Mouse (Mus musculus) megakaryocyte, adult 5-6 weeks (primary cell): ENCODE results near the gene Arfgef2. TPM values are rescaled to one million over a fixed set of nuclear protein-coding genes. Genes with fewer than 3 reads are reported as not detected.
A peak's percentile ranks its signal among the peaks of the same experiment; 100 is the strongest.

Experiments
- ATAC-seq: 2 replicates; pipeline ENCODE4 v1.8.0; 2016; ENCODE audit warnings: mild to moderate bottlenecking, inconsistent platforms; ENCODE audit not compliant: poor library complexity, severe bottlenecking
- total RNA-seq, 2 experiments: library from RNA; stranded (forward) in 1 of 2; stranded (reverse) in 1 of 2; fragments of 153-499, 151-499 nt in 1 of 2; fragments of 221-1000, 200-1000 nt in 1 of 2; gene quantifications; 2 replicates each; pipeline versions ENCODE4 v1.2.3 to v1.2.4; 2015 to 2017

Gene Arfgef2
- total RNA-seq, 2 experiments from 2014 or later, result 11.5 to 13.9 TPM

DNA sequence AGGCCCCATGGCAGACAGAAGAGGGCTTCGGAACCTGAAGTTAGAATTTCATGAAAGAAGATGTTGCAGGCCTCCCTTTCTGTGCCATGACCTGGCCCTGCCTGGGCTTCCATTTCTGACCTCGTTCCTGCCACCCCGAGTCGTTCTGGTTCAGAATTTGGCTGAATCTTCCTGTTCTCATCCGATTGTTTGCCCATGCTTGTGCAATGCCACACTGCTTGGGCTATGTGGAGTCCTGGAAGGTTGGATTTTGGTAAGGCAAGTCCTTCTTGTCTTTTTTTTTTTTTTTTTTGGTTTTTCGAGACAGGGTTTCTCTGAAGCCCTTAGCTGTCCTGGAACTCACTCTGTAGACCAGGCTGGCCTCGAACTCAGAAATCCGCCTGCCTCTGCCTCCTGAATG lies 50.4 kb downstream of the Arfgef2 start:
- ATAC-seq, result no peak

DNA sequence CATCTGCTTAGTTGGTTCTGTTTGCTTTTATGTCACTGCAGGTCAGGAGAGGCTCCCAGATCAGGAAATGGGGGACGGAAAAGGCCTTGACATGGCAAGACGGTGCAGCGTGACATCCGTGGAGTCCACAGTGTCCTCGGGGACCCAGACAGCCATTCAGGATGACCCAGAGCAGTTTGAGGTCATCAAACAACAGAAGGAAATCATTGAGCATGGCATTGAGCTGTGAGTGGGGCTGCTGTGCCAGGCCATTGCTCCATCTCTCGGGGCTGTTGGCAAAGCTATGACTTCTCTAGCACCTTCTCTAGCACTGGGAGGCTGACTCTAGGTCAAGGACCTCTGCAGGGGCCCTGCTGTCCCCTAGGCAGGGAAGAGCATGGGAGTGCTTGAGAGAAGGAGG lies 51.0 kb downstream of the Arfgef2 start:
- no peak for ATAC-seq

DNA sequence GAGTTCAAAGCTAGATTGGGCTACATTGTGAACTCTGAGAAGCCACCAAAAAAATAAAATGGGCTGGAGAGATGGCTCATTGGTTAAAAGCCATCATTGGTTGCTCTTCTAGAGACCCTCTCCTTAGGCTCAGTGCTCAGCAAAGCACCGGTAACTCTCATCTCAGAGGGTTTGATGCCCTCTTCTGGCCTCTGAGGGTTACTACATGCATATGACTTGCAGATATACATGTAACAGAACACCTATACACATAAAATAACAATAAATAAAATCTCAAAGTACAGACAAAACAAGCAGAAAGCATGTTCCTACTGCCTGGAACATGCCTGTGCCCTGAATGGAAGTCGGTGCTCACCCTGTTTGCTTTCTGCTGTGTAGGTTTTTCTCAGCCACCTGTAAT lies 51.7 kb downstream of the Arfgef2 start:
- peak; percentile 57; the same call in 1 of the 2 replicates for ATAC-seq

DNA sequence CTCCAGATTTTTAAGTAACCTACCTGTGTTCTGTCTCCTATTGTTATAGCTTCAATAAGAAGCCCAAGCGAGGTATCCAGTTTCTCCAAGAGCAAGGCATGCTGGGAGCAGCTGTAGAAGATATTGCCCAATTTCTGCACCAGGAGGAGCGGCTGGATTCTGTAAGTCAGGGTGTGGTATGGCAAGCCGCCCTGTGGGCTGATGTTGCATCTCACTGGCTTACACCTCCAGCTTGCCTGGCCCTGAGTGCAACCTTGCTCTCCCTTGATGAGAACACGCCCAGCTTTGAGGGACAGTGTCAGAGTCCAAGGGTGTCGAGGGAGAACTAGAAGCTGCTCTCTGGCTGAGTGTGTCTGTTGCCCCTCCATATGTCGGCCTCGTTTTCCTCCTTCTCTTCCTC lies 53.8 kb downstream of the Arfgef2 start:
- ATAC-seq, result no peak

DNA sequence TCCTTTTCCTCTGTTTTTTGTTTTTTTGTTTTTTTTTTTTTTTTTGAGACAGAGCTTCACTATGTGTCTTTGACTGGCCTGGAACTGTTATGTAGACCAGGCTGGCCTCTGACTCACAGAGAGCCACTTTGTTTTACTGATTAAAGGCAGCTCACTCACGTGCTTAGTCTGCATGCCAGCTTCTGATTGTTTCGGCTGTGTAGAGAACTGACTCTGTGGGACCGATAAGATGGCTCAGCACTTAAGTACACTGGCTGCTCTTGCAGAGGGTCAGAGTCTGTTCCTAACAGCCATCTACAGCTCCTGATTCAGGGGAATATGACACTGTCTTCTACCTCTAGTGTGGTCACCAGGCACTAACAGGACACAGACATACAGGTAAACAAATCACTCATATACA lies 57.1 kb downstream of the Arfgef2 start:
- no peak for ATAC-seq

DNA sequence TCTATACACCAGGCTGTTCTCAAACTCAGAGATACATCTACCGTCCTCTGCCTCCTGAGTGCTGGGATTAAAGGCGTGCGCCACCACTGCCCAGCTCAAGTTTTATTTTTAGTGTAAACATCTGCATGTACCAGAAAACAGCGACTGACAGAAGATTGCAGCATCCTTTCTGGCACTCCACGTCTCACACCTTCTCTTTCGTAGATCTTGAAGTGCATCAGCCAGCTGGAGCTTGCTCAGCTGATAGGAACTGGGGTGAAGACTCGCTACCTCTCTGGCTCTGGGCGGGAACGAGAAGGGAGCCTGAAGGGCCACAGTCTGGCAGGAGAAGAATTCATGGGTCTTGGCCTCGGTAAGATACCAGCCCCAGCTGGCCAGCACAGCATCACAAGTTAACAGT lies 60.1 kb downstream of the Arfgef2 start:
- ATAC-seq, result no peak

DNA sequence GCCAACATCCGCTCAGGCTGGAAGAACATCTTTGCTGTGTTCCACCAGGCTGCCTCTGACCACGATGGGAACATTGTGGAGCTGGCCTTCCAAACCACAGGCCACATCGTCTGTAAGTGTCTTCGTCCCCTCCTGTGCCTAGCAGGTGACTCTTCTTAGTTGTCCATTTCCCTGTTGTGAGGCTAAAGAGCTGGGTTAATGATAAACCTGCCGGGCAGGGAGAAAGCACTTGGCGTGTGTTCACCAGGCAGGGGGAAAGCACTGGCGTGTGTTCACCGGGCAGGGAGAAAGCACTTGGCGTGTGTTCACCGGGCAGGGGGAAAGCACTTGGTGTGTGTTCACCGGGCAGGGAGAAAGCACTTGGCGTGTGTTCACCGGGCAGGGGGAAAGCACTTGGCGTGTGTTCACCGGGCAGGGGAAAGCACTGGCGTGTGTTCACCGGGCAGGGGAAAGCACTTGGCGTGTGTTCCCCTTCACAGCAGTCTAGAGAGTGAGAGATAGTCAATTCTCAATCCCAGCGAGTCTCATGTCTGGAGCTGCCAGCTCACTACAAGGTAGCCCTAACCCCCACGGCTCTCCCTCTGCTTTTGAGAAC lies 65.0 kb downstream of the Arfgef2 start:
- no peak for ATAC-seq

DNA sequence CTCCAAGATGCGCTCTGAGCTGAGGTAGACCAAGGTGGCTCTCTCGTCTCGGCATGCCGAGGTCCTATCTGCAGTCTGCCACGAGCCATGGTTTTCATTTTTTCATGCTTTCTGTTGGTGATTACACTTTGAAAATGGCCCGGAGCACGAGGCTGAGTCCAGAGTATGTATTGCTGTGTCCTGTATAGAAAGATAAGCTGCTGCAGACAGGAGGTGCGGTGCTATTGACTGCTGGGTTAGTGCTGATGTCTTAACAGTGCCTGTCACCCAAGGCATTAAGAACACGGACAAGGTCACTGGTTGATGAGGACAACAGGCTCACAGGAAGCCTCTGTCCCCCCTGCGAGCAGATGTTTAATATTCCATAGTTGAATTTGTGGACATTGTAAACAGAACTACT lies 65.5 kb downstream of the Arfgef2 start:
- ATAC-seq, result no peak

DNA sequence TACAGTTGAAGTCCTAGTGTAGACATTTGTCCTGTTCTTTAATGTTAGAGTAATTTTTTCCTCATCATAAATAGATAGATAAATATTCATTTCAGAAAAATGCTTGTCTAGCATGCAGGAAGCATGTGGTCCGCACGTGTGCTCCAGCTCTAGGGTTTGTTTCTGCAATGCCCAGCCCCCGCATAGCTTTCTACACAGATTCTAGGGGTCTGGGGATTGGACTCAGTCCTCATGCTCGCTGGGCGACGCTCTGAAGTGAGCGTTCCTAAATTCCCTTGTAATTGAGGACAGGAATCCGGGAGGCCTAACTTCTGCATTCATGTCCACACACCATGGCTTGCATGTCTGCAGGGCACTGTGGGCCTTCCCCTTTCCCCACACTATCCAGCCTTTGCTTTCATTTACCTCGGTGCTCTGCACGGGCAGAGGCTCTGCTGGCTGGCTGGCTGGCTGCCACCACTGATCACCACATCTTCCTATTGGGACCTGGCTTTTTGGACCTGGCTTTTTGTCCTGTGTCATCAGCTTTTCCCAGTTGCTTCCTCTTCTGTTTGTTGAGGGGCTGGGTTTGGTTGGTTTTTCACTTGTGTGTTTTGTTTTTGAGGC lies 69.4 kb downstream of the Arfgef2 start:
- no peak for ATAC-seq

DNA sequence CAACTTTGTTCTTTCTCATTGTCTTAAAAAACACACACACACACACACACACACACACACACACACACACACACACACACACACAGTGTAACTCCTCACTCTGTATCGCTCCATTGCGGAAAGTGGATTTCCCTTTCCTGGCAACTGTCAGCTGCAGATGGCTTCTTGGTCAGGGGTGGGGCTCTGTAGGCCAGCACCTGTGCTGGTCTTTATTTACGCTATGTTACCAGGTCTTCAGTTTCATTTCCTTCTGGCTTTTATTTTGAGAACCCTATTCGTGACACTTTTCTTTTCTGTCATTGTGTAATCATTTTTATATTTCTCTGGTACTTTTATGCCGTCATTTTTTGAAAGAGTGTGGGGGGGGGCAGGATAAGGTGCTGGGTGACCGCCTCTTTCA lies 70.2 kb downstream of the Arfgef2 start:
- no peak for ATAC-seq

DNA sequence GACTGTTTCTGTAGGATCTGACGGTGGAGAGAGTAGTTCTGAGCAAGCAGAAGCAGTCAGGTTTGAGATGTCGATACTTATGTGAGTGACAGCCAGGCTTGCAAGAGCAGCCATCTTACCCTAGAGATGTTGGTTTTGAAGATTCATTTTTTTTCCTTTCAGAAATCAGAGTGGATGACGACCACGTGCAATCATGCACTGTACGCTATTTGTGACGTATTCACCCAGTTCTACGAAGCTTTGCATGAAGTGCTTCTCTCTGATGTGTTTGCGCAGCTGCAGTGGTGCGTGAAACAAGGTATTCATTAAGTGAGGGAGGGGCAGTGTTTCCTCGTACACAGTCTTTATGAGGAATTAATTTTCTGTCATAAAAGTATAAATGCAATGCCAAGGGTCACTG lies 70.9 kb downstream of the Arfgef2 start:
- ATAC-seq, result no peak

DNA sequence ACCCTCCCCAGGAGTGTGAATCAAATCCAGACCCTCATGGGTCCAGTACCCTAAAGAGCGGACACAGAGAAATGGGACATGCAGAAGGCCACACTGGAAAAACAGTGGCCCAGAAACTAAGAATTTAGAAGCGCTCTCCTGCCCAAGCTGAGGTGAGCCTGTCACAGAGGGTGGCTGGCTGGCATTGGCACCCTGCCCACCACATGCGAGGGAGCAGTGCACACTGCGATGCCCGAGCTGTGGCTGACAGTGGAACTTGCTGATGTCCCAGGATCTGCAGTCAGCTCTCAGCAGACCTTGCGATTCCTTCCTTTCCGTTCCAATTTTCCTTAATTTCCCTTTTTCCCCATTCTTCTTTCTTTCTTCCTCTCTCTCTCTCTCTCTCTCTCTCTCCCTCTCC lies 79.7 kb downstream of the Arfgef2 start:
- ATAC-seq, result no peak

DNA sequence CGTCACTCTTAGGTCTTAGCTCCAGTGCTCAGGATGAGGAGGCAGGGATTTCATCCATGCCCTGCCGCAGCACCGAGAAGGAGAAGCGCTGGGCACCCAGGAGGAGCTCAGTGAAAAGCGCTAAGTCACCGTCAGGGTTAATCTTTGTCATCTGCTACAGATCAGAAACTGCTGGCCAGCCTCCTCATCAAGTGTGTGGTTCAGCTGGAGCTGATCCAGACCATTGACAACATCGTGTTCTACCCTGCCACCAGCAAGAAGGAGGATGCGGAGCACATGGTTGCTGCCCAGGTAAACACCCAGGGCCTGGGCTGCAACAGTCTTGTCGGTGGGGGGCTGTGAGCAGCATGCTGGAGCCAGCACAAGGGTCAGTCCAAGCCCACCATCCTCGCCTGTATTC lies 80.2 kb downstream of the Arfgef2 start:
- ATAC-seq, result no peak

DNA sequence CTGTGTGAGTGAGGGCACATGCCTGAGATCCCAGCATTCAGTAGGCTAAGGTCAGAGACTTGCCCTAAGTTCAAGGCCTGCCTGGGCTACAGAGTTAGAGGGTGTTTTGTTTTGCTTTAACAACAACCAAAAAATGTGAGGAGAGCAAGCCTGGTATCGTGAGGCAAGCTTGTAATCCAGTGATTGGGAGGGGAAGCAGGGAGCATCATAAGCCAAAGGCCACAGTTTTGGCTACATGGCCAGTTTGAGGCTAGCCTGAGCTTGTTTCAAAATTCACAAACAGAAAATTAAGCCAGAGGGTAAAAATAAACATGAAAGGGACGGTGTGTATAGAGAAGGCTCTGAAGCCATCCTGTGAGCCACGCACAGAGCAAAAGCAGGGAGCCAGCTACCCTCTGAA lies 80.8 kb downstream of the Arfgef2 start:
- ATAC-seq, result no peak

DNA sequence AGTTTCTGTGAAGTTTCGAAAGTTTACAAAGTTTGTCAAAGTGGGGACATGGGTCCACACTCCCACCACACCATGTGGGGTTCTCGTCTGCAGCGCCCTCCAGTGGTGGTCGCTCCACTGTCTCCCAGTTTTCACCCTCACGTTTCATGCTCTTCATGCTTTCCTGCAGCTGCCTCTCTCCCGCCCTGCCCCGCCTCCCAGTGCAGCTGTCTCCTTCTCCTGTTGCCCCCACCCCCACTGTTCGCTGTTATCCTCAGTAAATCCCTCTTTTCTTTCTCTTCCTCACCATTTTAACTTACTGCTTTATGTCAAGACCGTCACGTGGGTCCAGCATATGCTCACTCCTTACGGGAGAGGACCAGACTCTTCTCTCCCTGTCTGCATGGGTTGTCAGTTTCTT lies 82.4 kb downstream of the Arfgef2 start:
- ATAC-seq, result no peak

DNA sequence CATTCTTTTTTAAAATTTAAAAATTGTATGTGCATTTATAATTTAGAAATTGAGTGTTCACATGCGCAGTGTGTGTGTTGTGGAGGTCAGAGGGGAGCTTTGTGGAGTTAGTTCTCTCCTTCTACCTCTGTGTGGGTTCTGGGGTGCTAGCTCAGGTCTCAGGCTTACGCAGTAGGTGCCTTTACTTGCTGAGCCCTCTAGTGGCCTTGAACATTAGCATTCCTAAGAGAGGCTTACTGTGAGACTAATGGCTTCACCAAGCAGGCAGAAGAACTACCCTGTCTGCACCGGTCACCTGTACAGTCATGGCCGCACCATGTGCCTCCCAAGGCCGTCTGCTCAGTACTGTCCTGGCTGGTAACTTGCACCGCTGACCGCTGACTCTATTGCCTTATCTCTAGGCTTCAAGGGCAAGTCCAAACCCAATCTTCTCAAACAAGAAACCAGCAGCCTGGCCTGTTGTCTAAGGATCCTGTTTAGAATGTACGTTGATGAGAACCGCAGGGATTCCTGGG lies 86.0 kb downstream of the Arfgef2 start:
- ATAC-seq, result no peak

DNA sequence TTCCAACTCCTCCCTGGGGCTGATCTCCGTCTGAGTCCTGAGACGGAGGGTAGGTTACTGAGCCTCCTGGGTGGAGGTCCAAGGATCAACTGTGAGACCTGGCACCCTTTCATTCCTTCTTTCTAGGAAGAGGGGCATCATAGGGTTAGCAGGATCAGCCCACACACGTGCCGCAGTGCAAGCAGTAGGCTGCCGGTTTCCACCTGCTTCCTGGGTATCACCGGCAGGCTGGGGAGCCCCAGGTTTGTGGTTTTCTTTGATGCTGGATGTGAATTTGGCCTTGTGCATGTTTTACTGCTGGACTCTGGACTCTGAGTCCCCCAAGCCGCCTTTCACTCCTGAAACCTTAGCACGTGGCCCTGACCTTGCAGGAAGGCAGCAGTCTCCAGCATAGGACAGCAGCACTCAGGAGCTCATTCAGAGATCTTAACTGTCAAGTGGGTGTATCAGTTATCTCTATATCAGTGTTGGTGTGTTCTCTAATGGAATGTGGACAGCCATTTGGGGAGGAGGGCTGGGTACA lies 86.8 kb downstream of the Arfgef2 start:
- no peak for ATAC-seq

DNA sequence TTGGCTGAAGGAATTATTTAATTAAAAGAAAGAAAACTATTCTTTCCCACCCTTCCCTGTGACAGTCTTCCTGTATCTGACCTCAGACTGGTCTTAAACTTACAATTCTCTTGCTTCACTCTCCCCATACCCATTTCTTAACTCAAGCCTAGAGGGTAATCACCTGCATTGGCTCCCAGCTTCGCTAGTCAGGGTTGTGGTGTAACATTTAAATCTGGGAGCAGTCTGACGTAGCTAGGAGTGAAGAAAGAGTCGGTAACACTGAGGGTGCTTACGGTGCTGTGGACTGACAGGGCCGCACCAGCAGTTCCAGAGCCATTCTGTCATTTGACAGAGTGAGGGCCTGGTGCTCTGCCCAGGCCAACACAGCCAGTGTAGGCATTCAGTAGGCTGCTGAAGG lies 87.6 kb downstream of the Arfgef2 start:
- no peak for ATAC-seq

DNA sequence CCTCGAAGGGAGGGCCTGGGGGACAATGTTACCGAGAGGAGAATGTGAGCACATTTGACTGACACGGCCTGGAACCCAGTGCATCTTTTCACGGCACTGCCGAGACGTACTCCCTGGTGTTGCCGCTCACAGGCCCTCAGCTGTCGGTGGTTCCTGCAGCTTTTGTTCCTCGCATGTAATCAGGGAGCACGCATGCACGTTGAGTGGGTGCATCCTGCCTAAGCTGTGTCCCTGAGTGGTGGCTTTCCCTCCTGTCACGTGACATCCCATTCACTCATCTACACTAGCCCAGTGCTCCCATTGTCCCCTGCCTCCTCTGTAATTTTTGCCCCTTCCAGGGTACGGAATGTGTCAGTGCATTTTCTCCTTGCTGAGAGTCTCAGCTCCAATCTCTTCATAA lies 91.0 kb downstream of the Arfgef2 start:
- no peak for ATAC-seq

DNA sequence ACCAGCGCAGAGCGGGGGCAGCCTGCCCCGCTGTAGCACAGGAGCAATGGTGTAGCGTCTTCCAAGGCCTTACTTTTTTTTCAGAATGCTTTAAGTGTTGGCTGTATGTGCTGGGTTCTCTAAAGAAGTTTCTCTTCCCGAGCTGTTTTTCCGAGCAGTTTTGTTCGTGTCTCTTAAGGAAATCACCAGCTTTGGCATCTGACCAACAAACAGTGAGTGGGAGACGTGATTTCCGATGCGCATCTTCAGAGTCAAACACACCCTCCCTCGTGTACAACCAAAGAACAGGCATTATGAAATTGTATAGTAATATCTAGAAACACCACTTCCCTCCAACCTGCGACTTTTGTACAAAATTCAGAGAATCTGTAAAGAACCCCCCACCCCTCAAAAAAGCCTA lies 91.6 kb downstream of the Arfgef2 start:
- no peak for ATAC-seq

DNA sequence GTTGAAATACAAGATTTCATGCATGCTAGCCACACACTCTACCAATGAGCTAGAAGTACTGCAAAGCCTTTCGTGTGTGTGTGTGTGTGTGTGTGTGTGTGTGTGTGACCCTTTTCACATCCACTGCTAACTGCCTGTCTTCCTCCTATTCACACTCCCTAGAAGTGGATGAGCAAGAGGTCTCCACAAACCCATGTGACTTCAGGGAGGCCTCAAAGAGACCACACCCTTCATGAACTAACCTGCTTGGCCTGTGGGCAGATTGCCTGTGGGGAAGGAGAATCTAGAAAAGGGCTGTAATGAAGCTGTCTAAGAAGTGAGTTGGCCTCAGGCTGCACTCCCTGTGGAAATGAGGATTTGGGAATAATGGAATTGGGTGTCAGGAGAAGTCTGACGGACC lies 93.8 kb downstream of the Arfgef2 start:
- no peak for ATAC-seq

DNA sequence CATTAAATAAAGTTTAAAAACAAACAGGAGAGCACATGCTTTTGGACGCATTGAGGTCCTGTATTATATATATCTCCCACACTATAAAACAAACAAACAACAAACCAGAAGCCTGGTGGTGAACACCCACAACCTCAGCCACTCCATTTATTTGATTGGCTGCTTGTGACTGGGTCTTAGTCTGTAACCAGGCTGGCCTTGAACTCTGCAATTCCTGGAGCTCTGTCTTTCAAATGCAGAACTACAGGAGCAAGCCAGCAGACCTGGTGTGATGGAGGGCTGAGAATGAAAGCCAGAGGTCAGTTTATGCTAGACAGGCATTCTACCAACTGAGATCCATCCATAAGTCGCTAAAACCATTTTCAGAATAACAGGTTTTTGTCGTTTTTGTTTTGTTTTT lies 94.4 kb downstream of the Arfgef2 start:
- ATAC-seq, result no peak
